Comparison of ENCODE assay signal across 9 mouse cellular contexts in the genomic region with DNA sequence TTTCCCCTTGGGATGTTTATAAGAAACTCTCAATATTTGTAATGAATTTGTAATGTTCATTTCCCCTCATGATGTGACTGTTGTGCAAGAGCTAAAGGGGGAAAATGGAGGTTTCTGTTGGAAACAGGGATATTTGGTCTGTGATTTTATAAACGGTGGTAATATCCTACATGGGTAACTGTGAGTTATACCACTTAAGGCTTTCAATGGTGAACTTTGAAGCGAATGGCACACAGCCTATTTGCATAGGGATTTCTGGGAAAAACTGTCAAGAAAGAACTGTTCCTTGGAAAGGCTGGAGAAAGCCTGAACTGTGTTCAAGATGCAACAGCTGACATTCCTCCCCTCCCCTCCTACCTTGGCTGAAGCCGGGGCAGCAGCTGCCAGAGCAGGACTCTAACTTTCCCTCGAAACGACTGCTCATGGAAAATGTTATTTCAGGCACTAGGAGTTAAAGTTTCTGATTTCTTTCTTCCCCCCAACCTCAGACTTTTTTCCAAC. TPM values are rescaled to one million over a fixed set of nuclear protein-coding genes. Genes with fewer than 3 reads are reported as not detected.
DNase-seq lines count a peak whose midpoint lies in the region; ATAC-seq and TF ChIP-seq lines count a peak whose summit lies in the region.
"Had no signal": no experiment of that assay in that cellular context is flagged by ENCODE, and none has a peak within 500 bp of the region (broad histone marks: within the 10 kb centered on the region; RNA-seq: fewer than 3 reads in every experiment).

No protein-coding gene starts in this region.

- no peaks in the 10 kb centered on the region for H3K27me3 ChIP-seq in intestine, embryonic 14.5 days (replicated peaks; ENCODE audit: control insufficient read depth, insufficient read depth, low read length)
- no peaks in the 10 kb centered on the region for H3K27me3 ChIP-seq in lung, embryonic 16.5 days (ENCODE audit: control insufficient read depth, insufficient read depth, low read depth, low read length)

- H3K36me3 ChIP-seq in intestine, embryonic 14.5 days (ENCODE audit: control insufficient read depth, insufficient read depth, low read length), result no peaks in the 10 kb centered on the region
- H3K36me3 ChIP-seq in lung, embryonic 16.5 days (ENCODE audit: control insufficient read depth, insufficient read depth, low read length), result no peaks in the 10 kb centered on the region
- H3K36me3 ChIP-seq: G1E had no signal

- peak overlapping the region; percentile 97 for H3K4me2 ChIP-seq in intestine, embryonic 14.5 days (ENCODE audit: low read length)
- H3K4me2 ChIP-seq in lung, embryonic 16.5 days (ENCODE audit: low read depth, low read length), result peak overlapping the region; percentile 96

- H3K9me3 ChIP-seq in intestine, embryonic 14.5 days (ENCODE audit: control insufficient read depth, low read length), result no peaks in the 10 kb centered on the region
- no peaks in the 10 kb centered on the region for H3K9me3 ChIP-seq in lung, embryonic 16.5 days (ENCODE audit: control insufficient read depth, low read length)

- no peak overlapping the region for H3K9ac ChIP-seq in intestine, embryonic 14.5 days (ENCODE audit: low read length)
- 0 out of 2 replicates have a peak overlapping the region, but pooled peaks have one; percentile 34 for H3K9ac ChIP-seq in lung, embryonic 16.5 days (ENCODE audit: low read length)

- H3K27ac ChIP-seq in layer of hippocampus, adult 2 months, result peak overlapping the region; percentile 71; the same call in 1 of the 2 replicates
- H3K27ac ChIP-seq in embryonic fibroblast, embryonic 13.5 days (ENCODE audit: insufficient read depth, low read length), result peak overlapping the region; percentile 50
- H3K27ac ChIP-seq in intestine, embryonic 14.5 days (ENCODE audit: low read depth), result no peak overlapping the region
- H3K27ac ChIP-seq in lung, embryonic 16.5 days (ENCODE audit: low read length), result peak overlapping the region; percentile 79

- no peak for ATAC-seq in intestine, embryonic 14.5 days (replicated peaks; ENCODE audit: low FRiP score, low TSS enrichment, low read depth)
- ATAC-seq in lung, embryonic 16.5 days (ENCODE audit: low read depth), result peak; percentile 42

- TF ChIP-seq CTCF in layer of hippocampus, adult 2 months (conservative IDR thresholded peaks at IDR 0.05), result no peak
- TF ChIP-seq CTCF in embryonic fibroblast, embryonic 13.5 days (IDR thresholded peaks at IDR 0.05; ENCODE audit: borderline replicate concordance, insufficient read depth, low read length), result no peak

- peak overlapping the region; percentile 17 for H3K4me3 ChIP-seq in layer of hippocampus, adult 2 months
- H3K4me3 ChIP-seq in embryonic fibroblast, embryonic 13.5 days (ENCODE audit: insufficient read depth, low read length), result peak overlapping the region; percentile 82
- peak overlapping the region; percentile 58; the same call in 1 of the 2 replicates for H3K4me3 ChIP-seq in intestine, embryonic 14.5 days (ENCODE audit: low read depth, low read length)
- peak overlapping the region; percentile 71 for H3K4me3 ChIP-seq in lung, embryonic 16.5 days (ENCODE audit: low read length)

- peaks cover 8% of the 10 kb centered on the region; the same call in 1 of the 2 replicates for H3K4me1 ChIP-seq in embryonic fibroblast, embryonic 13.5 days (ENCODE audit: control insufficient read depth, insufficient read depth, low read length)
- no peaks in the 10 kb centered on the region; the same call in 1 of the 2 replicates for H3K4me1 ChIP-seq in intestine, embryonic 14.5 days (replicated peaks; ENCODE audit: control insufficient read depth, insufficient read depth, low read length)
- H3K4me1 ChIP-seq in lung, embryonic 16.5 days (replicated peaks; ENCODE audit: control insufficient read depth, insufficient read depth, low read length), result peaks cover 9% of the 10 kb centered on the region

- no peak for TF ChIP-seq POLR2A in embryonic fibroblast, embryonic 13.5 days (IDR thresholded peaks at IDR 0.05; ENCODE audit: low read depth, low read length)

- DNase-seq in layer of hippocampus, adult 2 months (ENCODE audit: low spot score in 2 of 2), result no peak
- no peak for DNase-seq in layer of hippocampus, postnatal 10 days (ENCODE audit: low spot score in 2 of 2)
- no peak for DNase-seq in intestine, embryonic 14.5 days (ENCODE audit: low spot score)
- DNase-seq in frontal cortex, postnatal 14 days (ENCODE audit: low spot score in 2 of 2), result no peak
- no peak for DNase-seq in MN1 (ENCODE audit: low spot score)
- no peak for DNase-seq in right cerebral cortex, postnatal 14 days

- 46% methylated on average over 5 of the region's 5 CpGs for WGBS in intestine, embryonic 14.5 days
- 44% methylated on average over 5 of the region's 5 CpGs for WGBS in lung, embryonic 16.5 days

RNA-seq across cellular contexts. Expression of gene Igfbp7, which starts 1.4 kb away (rescaled TPM):
- 10 to 100 TPM; 22.4 to 26.5 TPM for total RNA-seq in layer of hippocampus, adult 2 months (2021)
- 10 to 100 TPM; 52.5 to 60.3 TPM for total RNA-seq in layer of hippocampus, postnatal 10 days (2021)
- polyA plus RNA-seq in embryonic fibroblast, embryonic 13.5 days (2011; ENCODE audit: insufficient read length, low read depth, missing spikeins), result 406 and 784 TPM in 2 replicates
- polyA plus RNA-seq in intestine, embryonic 14.5 days (2014; fragmentation: Nextera tagmentation; extraction: Ambion mirVana), result 52.4 and 57.9 TPM in 2 replicates
- polyA plus RNA-seq in lung, embryonic 16.5 days (2015; fragmentation: Nextera tagmentation; extraction: Ambion mirVana), result 99.8 and 104 TPM in 2 replicates
- total RNA-seq: G1E had no signal
- polyA plus RNA-seq: G1E had no signal

Comparison
In these comparisons a context has a peak if more than half of its experiments do, and no peak if none do; other contexts are left out.
1. H3K4me3 ChIP-seq: peak in every context shown above with its lines; median percentile 82 in embryonic fibroblast, embryonic 13.5 days; 71 in lung, embryonic 16.5 days; 58 in intestine, embryonic 14.5 days; 17 in layer of hippocampus, adult 2 months.